Mouse (Mus musculus): Measurements from ENCODE around the gene H2-K1. TPM values are rescaled to one million over a fixed set of nuclear protein-coding genes. Genes with fewer than 3 reads are reported as not detected.

The H2-K1 gene
- polyA plus RNA-seq, 1 experiment: 166 TPM

DNA sequence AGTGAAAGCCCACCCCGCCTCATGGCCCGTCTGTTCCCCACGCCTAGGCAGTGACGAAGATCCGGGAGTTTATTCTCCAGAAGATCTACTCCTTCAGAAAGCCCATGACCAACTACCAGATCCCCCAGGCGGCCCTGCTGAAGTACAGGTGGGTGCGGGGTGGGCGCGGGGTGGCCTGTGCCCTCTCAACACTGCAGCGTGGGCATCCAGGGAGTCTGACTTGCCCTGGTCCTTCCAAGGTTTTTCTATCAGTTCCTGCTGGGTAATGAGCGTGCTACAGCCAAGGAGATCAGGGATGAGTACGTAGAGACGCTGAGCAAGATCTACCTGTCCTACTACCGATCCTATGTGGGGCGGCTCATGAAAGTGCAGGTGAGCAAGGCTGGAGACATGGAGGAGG lies 40.2 kb downstream of the H2-K1 start:
- Histone ChIP-seq H3K27ac (ENCODE audit: insufficient read depth, low read length) (no peak overlapping the region), H3K4me1 (ENCODE audit: control insufficient read depth, insufficient read depth, low read length) (no peaks in the 10 kb centered on the region), H3K4me3 (ENCODE audit: insufficient read depth, low read length) (no peak overlapping the region)
- TF ChIP-seq CTCF (IDR thresholded peaks at IDR 0.05; ENCODE audit: borderline replicate concordance, insufficient read depth, low read length): no peak
- no peak for TF ChIP-seq POLR2A (IDR thresholded peaks at IDR 0.05; ENCODE audit: low read depth, low read length)

GRCm38 (mm10) chr17:33959135-33959534 lies 41.0 kb downstream of the H2-K1 start:
- Histone ChIP-seq H3K4me1 (ENCODE audit: control insufficient read depth, insufficient read depth, low read length) (no peaks in the 10 kb centered on the region), H3K4me3 (ENCODE audit: insufficient read depth, low read length) (no peak overlapping the region), H3K27ac (ENCODE audit: insufficient read depth, low read length) (no peak overlapping the region)
- TF ChIP-seq POLR2A (IDR thresholded peaks at IDR 0.05; ENCODE audit: low read depth, low read length): no peak
- TF ChIP-seq CTCF (IDR thresholded peaks at IDR 0.05; ENCODE audit: borderline replicate concordance, insufficient read depth, low read length): no peak

- H3K4me1 ChIP-seq (ENCODE audit: control insufficient read depth, insufficient read depth, low read length): no peaks in the 10 kb centered on the region
- no peak overlapping the region for H3K27ac ChIP-seq (ENCODE audit: insufficient read depth, low read length)
- TF ChIP-seq CTCF (IDR thresholded peaks at IDR 0.05; ENCODE audit: borderline replicate concordance, insufficient read depth, low read length) (no peak), POLR2A (IDR thresholded peaks at IDR 0.05; ENCODE audit: low read depth, low read length) (no peak)
- H3K4me3 ChIP-seq (ENCODE audit: insufficient read depth, low read length): no peak overlapping the region
Measured at GRCm38 (mm10) chr17:33958451-33958850, 41.7 kb downstream of the H2-K1 start.

- Histone ChIP-seq H3K4me1 (ENCODE audit: control insufficient read depth, insufficient read depth, low read length) (peaks cover 8% of the 10 kb centered on the region; the same call in 1 of the 2 replicates), H3K27ac (ENCODE audit: insufficient read depth, low read length) (no peak overlapping the region), H3K4me3 (ENCODE audit: insufficient read depth, low read length) (no peak overlapping the region)
- no peak for TF ChIP-seq POLR2A (IDR thresholded peaks at IDR 0.05; ENCODE audit: low read depth, low read length)
- TF ChIP-seq CTCF (IDR thresholded peaks at IDR 0.05; ENCODE audit: borderline replicate concordance, insufficient read depth, low read length): no peak
Measured at GRCm38 (mm10) chr17:33957493-33957892, 42.7 kb downstream of the H2-K1 start.

DNA sequence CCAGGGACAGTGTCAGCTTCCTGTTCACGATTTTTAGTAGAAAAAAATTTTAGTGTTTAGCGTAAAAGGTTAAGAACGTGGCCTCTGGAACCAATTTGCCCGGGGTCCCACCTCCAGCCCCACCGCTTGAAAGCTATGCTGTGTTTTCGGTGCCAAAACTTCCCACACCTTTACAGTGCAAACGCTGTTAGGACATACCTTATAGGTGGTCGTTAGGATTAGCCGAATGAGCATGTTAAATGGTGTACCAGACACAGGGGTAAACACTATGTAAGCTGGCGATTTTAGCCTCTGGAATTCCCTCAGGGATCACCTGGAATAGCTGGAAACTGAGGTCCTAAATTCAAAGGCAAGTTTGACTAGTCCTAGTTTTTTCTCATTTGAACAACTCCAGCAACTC lies 43.8 kb downstream of the H2-K1 start:
- H3K27ac ChIP-seq (ENCODE audit: insufficient read depth, low read length): no peak overlapping the region
- TF ChIP-seq POLR2A (IDR thresholded peaks at IDR 0.05; ENCODE audit: low read depth, low read length): no peak
- TF ChIP-seq CTCF (IDR thresholded peaks at IDR 0.05; ENCODE audit: borderline replicate concordance, insufficient read depth, low read length): no peak
- H3K4me3 ChIP-seq (ENCODE audit: insufficient read depth, low read length): peak overlapping the region; percentile 73
- peaks cover 8% of the 10 kb centered on the region for H3K4me1 ChIP-seq (ENCODE audit: control insufficient read depth, insufficient read depth, low read length)

DNA sequence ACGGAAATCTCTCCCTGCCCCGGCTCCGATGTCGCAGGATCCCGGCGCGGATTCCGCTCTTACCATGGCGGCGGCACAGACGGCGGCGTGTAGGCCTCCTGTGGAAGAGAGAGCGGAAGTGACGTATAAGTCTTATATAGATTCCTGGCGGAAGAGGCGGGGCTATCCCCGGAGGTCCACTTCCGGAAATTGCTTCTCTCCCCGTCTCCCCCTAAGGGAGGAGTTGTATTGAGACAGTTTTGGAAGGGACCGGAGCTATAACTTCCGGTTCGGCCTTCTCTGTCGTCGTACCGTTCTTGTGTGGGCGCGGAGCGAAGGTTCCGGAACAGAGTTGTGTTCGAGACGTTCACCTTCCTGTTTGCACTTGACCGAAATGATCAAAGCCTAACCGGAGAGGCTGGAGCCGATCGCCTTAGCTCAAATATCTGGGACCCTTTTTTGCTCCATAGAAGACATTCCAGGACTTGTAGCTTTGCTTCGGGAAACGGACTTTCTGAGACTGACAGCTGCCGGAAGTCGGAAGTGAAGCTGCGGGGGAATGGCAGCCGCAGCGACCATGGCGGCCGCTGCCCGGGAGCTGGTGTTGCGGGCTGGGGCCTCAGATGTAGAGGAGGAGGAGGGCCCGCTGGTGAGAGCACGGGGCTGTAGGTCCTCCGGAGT lies 44.5 kb downstream of the H2-K1 start, which contains the start of the genes Vps52 and Rps18:
Gene Vps52, plus strand, starts transcription at position 258 of the 660 bp plus-strand sequence.
Gene Rps18, minus strand, starts transcription at position 447 of the 660 bp plus-strand sequence.
- TF ChIP-seq CTCF (IDR thresholded peaks at IDR 0.05; ENCODE audit: borderline replicate concordance, insufficient read depth, low read length): no peak
- TF ChIP-seq POLR2A (IDR thresholded peaks at IDR 0.05; ENCODE audit: low read depth, low read length): peak; percentile 97
- peak within 1 kb of the TSS; percentile 76 for H3K27ac ChIP-seq (ENCODE audit: insufficient read depth, low read length)
- peaks cover 8% of the 10 kb centered on the region for H3K4me1 ChIP-seq (ENCODE audit: control insufficient read depth, insufficient read depth, low read length)
- H3K4me3 ChIP-seq (ENCODE audit: insufficient read depth, low read length): peak within 1 kb of the TSS; percentile 91

- Histone ChIP-seq H3K4me3 (ENCODE audit: insufficient read depth, low read length) (peak overlapping the region; percentile 91), H3K4me1 (ENCODE audit: control insufficient read depth, insufficient read depth, low read length) (peaks cover 8% of the 10 kb centered on the region), H3K27ac (ENCODE audit: insufficient read depth, low read length) (peak overlapping the region; percentile 76)
- no peak for TF ChIP-seq CTCF (IDR thresholded peaks at IDR 0.05; ENCODE audit: borderline replicate concordance, insufficient read depth, low read length)
- TF ChIP-seq POLR2A (IDR thresholded peaks at IDR 0.05; ENCODE audit: low read depth, low read length): peak; percentile 38; the same call in 1 of the 2 replicates
Measured at GRCm38 (mm10) chr17:33954646-33955554, 45.2 kb downstream of the H2-K1 start.

DNA sequence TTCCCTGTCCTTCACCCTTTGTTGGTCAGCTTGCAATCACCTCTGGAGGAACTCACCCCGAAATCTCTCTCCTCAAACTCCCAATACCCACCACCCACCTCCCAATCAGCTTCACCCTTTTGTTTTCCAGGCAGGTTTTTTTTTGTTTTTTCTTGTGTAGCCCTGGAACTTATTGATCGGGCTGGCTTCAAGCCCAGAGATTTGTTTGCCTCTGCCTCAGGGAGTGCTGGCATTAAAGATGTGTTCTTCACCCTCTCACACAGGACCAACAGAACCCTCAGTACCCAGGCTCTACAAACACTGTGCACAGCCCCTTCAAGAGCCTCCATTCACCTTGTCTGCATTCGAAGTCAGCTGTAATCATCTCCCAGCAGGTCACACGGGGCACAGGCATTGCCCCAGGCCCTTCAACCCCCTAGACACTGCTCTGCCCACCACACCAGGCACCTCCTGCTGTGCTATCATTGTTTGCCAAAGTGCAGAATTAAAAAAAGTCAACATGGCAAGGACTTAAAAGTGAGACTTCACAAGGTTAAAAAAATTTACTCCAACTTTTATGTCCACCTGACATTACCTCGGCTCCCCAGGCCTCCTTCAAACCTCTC lies 46.1 kb downstream of the H2-K1 start:
- no peak for TF ChIP-seq POLR2A (IDR thresholded peaks at IDR 0.05; ENCODE audit: low read depth, low read length)
- no peak for TF ChIP-seq CTCF (IDR thresholded peaks at IDR 0.05; ENCODE audit: borderline replicate concordance, insufficient read depth, low read length)
- peak overlapping the region; percentile 91 for H3K4me3 ChIP-seq (ENCODE audit: insufficient read depth, low read length)
- H3K27ac ChIP-seq (ENCODE audit: insufficient read depth, low read length): peak overlapping the region; percentile 76
- peaks cover 8% of the 10 kb centered on the region for H3K4me1 ChIP-seq (ENCODE audit: control insufficient read depth, insufficient read depth, low read length)

- Histone ChIP-seq H3K4me1 (ENCODE audit: control insufficient read depth, insufficient read depth, low read length) (peaks cover 8% of the 10 kb centered on the region), H3K4me3 (ENCODE audit: insufficient read depth, low read length) (peak overlapping the region; percentile 91), H3K27ac (ENCODE audit: insufficient read depth, low read length) (peak overlapping the region; percentile 8; the same call in 1 of the 2 replicates)
- TF ChIP-seq POLR2A (IDR thresholded peaks at IDR 0.05; ENCODE audit: low read depth, low read length) (peak; percentile 13; the same call in 1 of the 2 replicates), CTCF (IDR thresholded peaks at IDR 0.05; ENCODE audit: borderline replicate concordance, insufficient read depth, low read length) (no peak)
Measured at GRCm38 (mm10) chr17:33953310-33953709, 46.8 kb downstream of the H2-K1 start.

Measured in embryonic fibroblast, embryonic 13.5 days (primary cell).